Mouse (Mus musculus): ENCODE measurements at regions not wholly inside any gene's neighbourhood (a gene's known extent, or its start where the extent isn't known, plus 50 kb on each side); places are given as distances from the start of the nearest gene placed in this dataset.

GRCm38 (mm10) chr9:11192183-11192582 is 287.6 kb upstream of the Cntn5 start:
- TF ChIP-seq E2F4 (IDR thresholded peaks at IDR 0.05; ENCODE audit: insufficient replicate concordance, low read depth, low read length) (no peak), ZMIZ1 (IDR thresholded peaks at IDR 0.05; ENCODE audit: low read depth, low read length) (no peak), EP300 (IDR thresholded peaks at IDR 0.05; ENCODE audit: low read length) (no peak), CTCF (conservative IDR thresholded peaks at IDR 0.05 in 1 of 2, IDR thresholded peaks at IDR 0.05 in 1 of 2; ENCODE audit: low read depth in 2 of 2, low read length in 2 of 2) (no peak), MXI1 (IDR thresholded peaks at IDR 0.05; ENCODE audit: low read depth, low read length) (no peak)
